Mouse (Mus musculus) lung, postnatal 4 days (tissue): ENCODE results near the gene Xrcc3.

Experiments
- DNase-seq, 2 experiments: peaks; one replicate each; pipeline ENCODE4 v3.0.0; 2021

Xrcc3 gene

GRCm38 (mm10) chr12:111813766-111814617 lies at the start of gene Xrcc3, which contains the start of gene Zfyve21:
Xrcc3 (minus strand) TSS chr12:111813873.
Zfyve21 (plus strand) TSS chr12:111814170.
- DNase-seq, result peak; percentile 98 to 100

DNA sequence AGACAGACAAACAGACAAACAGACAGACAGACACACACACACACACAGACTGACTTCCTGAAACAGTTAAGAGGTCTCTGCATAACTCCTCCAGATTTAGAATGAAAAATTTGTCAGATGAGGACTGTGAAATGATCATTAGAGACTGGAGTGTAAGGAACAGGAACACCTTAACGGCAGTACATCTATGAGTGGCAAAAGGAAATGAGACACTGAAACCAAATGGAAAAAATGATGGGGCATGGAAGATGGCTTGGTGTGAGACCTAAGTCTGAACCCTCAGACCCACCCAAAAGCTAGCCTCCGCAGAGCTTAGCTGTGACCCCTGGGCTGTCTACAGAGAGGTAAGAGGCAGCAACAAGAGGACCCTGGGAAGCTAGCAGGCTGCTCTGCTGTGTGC lies 41.8 kb upstream of the Xrcc3 start:
- DNase-seq, result no peak

GRCm38 (mm10) chr12:111853546-111853945 lies 39.9 kb upstream of the Xrcc3 start:
- no peak for DNase-seq

DNA sequence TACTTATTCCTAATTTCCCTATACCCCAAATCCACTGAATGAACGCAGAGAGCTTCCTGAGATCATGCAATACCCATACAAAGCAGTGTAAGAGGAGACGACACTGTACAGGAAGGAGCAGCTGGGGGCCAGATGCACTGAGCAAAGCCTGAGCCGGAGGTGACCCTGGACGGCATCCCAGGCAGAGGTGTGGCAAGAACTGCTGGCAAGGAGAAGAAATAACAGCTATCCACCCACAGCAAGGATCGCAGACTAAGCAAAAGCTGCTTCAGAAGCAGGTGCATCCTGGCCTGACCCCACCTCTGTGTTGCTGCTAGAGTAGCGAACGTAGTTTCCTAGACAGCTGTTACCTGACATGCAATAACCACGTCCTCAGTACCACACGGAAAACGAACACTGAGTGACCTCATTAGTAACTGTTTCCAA lies 39.4 kb upstream of the Xrcc3 start:
- peak in 1 of 2 experiments; percentile 53 for DNase-seq

- DNase-seq, result no peak
Measured at GRCm38 (mm10) chr12:111851745-111852144, 38.1 kb upstream of the Xrcc3 start.

- no peak for DNase-seq
Measured at GRCm38 (mm10) chr12:111851235-111851634, 37.6 kb upstream of the Xrcc3 start.

- DNase-seq, result peak in 1 of 2 experiments; percentile 45
Measured at GRCm38 (mm10) chr12:111848300-111848798, 34.7 kb upstream of the Xrcc3 start.

- DNase-seq, result no peak
Measured at GRCm38 (mm10) chr12:111846815-111847214, 33.1 kb upstream of the Xrcc3 start.

- no peak for DNase-seq
Measured at GRCm38 (mm10) chr12:111845953-111846352, 32.3 kb upstream of the Xrcc3 start.

DNA sequence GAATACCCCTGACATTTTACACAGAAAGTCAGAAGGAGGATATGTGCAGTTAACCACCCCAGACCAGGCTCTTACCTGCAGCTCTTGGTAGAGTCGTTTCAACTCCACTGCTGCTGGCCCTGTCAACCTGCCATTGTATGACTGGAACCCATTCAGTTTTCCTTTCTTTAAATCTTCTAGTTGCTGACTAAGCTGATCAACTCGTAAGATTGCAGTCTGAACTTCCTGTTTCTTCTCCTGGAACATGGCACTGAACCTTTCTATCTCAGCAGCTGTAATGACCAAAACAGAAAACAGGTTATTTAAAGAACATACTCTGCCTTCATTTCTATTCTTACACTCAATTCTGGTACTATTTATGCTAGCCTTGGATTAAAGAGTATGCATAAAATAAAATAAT lies 29.8 kb upstream of the Xrcc3 start:
- no peak for DNase-seq

GRCm38 (mm10) chr12:111842565-111843433 lies 29.1 kb upstream of the Xrcc3 start:
- DNase-seq, result no peak

DNA sequence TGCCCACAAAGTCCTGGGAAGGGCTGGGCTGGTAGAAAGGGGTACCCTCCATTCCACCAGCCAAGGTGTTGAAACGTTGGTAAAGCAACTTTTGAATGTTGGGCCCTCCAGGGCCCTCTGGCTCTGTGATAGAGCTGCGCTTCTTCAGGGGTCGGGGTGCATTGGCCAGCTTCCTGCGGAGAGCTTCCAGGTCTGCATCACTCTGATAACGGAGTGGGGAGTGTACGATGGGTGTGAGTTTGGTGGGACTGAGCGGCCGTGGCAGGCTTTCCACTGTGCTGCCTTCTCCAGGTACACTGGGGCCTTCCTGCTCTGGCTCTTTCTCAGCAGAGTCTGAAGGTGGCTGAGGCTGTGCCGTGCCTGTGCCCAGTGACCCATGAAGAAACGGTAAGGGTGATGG lies 19.8 kb upstream of the Xrcc3 start:
- peak in 1 of 2 experiments; percentile 18 for DNase-seq

DNA sequence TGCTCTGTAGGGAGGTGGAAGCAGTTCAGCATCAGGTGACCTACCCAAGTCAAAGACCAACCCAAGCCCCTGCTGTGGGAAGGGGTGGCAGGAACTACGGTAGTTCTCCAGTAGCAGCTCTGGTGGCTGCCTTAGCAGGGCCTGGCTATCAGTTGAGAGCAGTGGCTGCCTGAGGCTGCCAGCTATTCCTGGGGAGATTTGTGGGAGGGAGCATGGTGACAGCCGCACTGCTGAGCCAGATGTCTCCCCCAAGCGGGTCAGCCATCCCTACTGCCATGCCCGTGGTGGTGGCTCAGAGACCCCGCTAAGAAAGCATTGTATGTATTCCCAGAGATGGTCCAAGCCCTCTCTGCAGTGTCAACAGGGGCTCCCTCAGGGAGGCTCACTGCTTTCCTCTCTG lies 19.0 kb upstream of the Xrcc3 start:
- peak in 1 of 2 experiments; percentile 15 for DNase-seq

DNA sequence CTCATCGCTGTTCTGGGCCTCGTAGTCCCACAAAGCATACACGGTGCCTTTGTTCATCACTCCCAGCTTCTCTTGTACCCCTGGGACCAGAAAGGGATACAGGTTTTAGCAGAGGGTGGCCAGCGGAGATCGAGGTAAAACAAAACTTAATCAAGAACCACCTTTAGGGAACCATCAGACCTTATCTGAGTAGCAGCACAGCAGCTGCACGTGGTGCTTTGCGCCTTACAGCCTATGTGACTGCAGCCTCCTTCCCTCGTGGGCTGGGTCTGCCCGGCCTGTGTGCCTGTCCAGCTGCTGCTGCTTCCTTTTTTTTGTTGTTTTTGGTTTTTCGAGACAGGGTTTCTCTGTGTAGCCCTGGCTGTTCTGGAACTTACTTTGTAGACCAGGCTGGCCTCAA lies 16.7 kb upstream of the Xrcc3 start:
- DNase-seq, result no peak

- no peak for DNase-seq
Measured at GRCm38 (mm10) chr12:111829954-111830353, 16.3 kb upstream of the Xrcc3 start.

- DNase-seq, result no peak
Measured at GRCm38 (mm10) chr12:111829447-111829846, 15.8 kb upstream of the Xrcc3 start.

DNA sequence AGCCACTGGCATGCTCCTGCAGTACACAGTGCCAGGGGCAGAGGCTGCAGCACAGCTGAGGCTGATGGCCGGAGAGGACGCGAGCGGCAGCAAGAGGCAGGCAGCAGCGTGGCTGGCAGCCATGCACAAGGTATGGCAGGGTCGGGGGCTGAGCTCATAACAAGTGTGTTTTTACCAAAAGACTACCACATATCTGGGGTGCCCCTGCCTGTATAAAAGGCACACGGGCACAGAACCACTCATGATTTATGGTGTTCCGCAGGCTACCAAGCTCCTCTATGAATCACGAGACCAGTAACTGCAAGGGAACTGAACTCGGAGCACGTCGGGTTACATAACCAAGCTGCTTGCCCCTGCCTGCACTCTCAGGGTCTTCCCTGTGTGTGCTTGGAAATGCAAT lies 13.9 kb upstream of the Xrcc3 start:
- DNase-seq, result no peak

DNA sequence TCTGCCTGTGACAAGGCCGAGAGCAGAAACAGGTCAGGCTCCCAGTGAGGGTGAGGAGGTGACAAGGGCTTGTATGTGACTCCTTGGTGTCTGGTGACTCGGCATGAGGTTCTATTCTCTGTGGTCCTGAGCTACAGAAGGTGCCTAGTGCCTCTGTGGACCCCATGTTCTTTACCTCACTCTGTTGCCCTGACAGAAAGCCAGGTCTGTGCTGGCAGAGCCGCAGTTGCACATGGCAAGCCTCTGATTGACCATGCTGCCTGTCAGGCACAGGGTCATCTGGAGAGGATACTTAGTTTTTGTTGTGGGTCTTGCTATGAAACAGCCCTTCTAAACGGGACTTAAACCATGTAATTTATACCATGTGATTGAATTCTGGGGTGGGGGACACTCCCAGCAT lies 8.3 kb upstream of the Xrcc3 start:
- DNase-seq, result no peak

DNA sequence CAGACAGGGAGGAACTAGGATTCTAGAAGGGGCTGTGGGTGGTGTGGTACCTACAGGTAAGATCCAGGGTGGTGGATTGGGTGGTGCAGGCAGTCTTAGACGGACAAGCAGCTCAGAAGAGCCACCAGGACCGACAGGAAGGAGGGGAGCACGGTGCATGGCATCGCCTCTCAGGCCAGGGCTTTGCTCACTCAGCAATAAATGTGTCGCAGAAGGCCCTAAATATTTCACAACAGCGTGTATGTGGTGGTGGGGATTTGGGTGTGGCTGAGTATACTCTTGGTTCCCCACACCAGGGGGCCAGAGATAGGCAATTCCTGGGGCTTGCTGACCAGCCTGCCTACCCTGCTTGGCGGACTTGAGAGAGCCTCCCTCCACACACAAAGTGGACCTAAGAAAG lies 7.0 kb upstream of the Xrcc3 start:
- no peak for DNase-seq

- no peak for DNase-seq
Measured at GRCm38 (mm10) chr12:111819936-111820335, 6.3 kb upstream of the Xrcc3 start.

DNA sequence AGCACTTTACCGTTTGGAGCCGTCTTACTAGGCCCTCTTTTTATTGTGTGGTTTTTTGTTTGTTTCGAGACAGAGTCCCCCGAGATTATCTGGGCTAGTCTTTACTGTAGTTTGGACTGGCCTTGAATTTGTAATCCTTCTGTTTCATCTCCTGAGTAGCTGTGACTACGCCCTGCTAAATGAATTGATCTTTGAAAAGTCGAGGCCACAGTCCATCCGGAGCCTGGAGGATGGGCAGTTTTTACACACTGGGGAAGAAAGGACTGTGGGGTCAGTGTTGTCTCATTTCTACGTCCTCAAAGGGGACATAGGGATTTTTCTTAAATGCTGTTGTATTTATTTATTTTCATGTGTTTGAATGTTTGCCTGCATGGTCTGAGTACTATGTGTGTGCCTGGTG lies 4.3 kb upstream of the Xrcc3 start:
- DNase-seq, result no peak

DNA sequence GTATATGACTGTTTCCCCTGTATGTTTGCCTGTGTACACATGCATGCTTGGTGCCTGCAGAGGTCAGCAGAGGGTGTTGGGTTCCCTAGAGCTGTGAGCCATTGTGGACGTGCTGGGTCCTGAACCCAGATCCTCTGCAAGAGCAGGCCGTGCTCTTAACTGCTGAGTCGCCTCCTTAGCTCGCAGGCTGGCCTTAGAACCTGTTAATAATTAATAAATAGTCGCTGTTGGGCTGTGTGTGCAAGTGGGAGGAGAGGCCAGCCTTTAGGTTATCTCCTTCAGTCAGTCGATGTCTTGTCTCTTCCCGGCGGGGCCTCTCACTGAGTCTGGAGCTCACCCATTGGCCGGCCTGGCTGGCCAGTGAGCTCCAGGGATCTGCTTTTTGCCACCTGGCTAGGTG lies 3.3 kb upstream of the Xrcc3 start:
- no peak for DNase-seq

- peak in 1 of 2 experiments; percentile 16 for DNase-seq
Measured at GRCm38 (mm10) chr12:111816528-111816927, 2.9 kb upstream of the Xrcc3 start.
